Mouse (Mus musculus) lung, postnatal 0 days (tissue): ENCODE results near the gene Crtam. TPM values are rescaled to one million over a fixed set of nuclear protein-coding genes. Genes with fewer than 3 reads are reported as not detected.

Experiments
- ATAC-seq: fragments of 200-750 bp; cut with Nextera tagmentation; 2 replicates; pipeline ENCODE4 v1.8.0; 2017; ENCODE audit warnings: moderate library complexity
- DNase-seq: peaks from one replicate; pipeline ENCODE4 v3.0.0-alpha.2; 2016; ENCODE audit warnings: low spot score
- H3K27ac ChIP-seq: fragments of 300-500 bp; sonication (generic); 2 replicates; pipeline ENCODE4 v1.5.1; 2014; ENCODE audit warnings: antibody characterized with exemption, mild to moderate bottlenecking, low read length, mixed read lengths
- H3K27me3 ChIP-seq: fragments of 300-500 bp; sonication (generic); replicated peaks from 2 replicates; pipeline ENCODE4 v1.6.1; 2014; ENCODE audit warnings: low read length, mixed read lengths; ENCODE audit not compliant: insufficient read depth
- H3K36me3 ChIP-seq: fragments of 300-500 bp; sonication (generic); 2 replicates; pipeline ENCODE4 v1.6.1; 2014; ENCODE audit warnings: low read length, mixed read lengths; ENCODE audit not compliant: insufficient read depth
- H3K4me1 ChIP-seq: fragments of 300-500 bp; sonication (generic); 2 replicates; pipeline ENCODE4 v1.6.1; 2014; ENCODE audit warnings: antibody characterized with exemption, low read depth, low read length, mixed read lengths; ENCODE audit not compliant: insufficient read depth
- H3K4me2 ChIP-seq: fragments of 300-500 bp; sonication (generic); replicated peaks from 2 replicates; pipeline ENCODE4 v1.6.1; 2014; ENCODE audit warnings: low read depth, mild to moderate bottlenecking, low read length, moderate library complexity, mixed read lengths
- H3K4me3 ChIP-seq: fragments of 300-500 bp; sonication (generic); 2 replicates; pipeline ENCODE4 v1.5.1; 2014; ENCODE audit warnings: low read depth, low read length
- H3K9ac ChIP-seq: fragments of 300-500 bp; sonication (generic); replicated peaks from 2 replicates; pipeline ENCODE4 v1.6.1; 2014; ENCODE audit warnings: low read depth, mild to moderate bottlenecking
- H3K9me3 ChIP-seq: fragments of 300-500 bp; sonication (generic); 2 replicates; pipeline ENCODE4 v1.6.1; 2016; ENCODE audit warnings: low read length, mixed read lengths
- CTCF ChIP-seq: IDR thresholded peaks from 2 replicates; pipeline ENCODE4 v1.5.1; 2016; ENCODE audit warnings: antibody characterized with exemption, mild to moderate bottlenecking
- EP300 ChIP-seq: IDR thresholded peaks from 2 replicates; pipeline ENCODE4 v1.6.1; 2016; ENCODE audit warnings: antibody characterized with exemption, mild to moderate bottlenecking, control low read depth
- WGBS: fragments of 180-500 bp; shearing (Covaris S2); extraction: QIAGEN DNeasy Blood & Tissue Kit; methylation state at CpG from one replicate; pipeline ENCODE4 v1.1.7; 2014; 5-methylcytosine and 5-hydroxymethylcytosine counted together
- polyA plus RNA-seq: library from polyadenylated mRNA; unstranded; fragments of >200 nt; fragmentation: Nextera tagmentation; extraction: Ambion mirVana; gene quantifications from 2 replicates; pipeline ENCODE4 v1.2.1, GENCODE M21; 2015

The Crtam gene
- polyA plus RNA-seq, 1 experiment from 2014 or later, result 0.06 TPM

DNA sequence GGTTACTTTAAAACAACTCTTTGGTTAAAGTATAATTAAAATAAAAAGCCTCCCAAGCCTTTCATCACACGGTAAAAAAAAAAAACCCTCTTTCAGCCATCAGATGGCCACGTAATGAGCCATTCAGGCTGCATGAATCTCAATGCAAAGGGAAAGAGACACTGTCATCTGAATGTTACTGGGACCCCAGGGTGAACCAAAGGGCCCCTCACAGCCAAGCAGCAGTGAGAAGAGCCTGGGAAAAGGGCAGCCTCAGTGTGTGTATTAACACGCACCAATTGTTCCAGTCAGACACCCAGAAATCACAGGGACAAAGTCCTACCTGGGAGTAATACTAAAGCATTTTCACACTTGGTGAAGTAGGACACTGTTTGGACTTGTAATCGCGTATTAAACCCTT, 8.0 kb upstream of the Crtam start:
- no peak overlapping the region for H3K9ac ChIP-seq
- no peak for TF ChIP-seq CTCF
- no peak for TF ChIP-seq EP300
- H3K9me3 ChIP-seq, result no peaks in the 10 kb centered on the region
- H3K27me3 ChIP-seq, result no peaks in the 10 kb centered on the region
- no peak overlapping the region for H3K4me2 ChIP-seq
- H3K27ac ChIP-seq, result no peak overlapping the region
- H3K4me1 ChIP-seq, result no peaks in the 10 kb centered on the region
- WGBS, result 91% methylated on average over 5 of the region's 5 CpGs
- no peaks in the 10 kb centered on the region for H3K36me3 ChIP-seq
- no peak overlapping the region for H3K4me3 ChIP-seq
- ATAC-seq, result no peak
- DNase-seq, result no peak

DNA sequence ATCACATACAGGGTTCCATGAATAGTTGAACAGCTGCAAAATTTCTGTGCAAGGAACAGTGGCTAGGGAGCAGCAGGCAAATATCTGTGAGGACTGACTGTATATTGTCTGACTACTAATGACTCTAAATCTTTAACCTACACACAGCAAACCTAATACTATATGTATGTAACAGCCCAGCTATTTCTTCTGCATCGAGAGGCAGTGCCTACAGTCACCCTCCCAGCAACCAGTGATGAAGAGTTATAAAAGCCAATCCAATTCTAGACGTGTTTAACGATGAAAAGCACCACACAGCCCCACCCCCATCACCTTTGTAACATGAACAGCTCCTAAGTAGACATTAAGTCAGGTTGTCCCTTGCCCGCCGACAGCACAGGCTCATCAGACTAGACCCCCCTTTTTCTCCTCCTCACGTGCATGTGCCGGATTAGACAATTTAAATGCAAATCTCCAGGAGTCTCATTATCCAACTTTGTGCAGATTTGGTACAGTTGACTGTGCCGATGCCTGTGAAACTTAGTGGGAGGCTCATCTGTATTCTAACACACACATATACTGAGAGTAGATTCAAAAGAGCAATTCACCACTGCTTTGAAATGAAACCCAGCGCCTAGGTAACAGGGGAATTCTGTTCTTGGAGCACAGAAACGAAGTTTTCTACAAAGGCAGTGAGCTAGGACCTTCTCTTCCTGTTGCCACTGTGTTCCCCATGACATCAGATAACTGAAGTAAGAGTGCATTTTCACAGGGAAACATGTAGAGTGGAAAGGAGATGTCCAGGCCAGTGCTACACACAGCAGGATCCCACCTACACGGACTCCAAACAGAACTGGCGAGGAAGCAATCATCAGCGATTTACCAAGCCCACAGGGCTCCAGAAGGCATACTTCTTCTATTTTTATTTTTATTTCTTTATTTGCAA, 7.3 kb upstream of the Crtam start:
- H3K4me2 ChIP-seq, result no peak overlapping the region
- ATAC-seq (no peak), DNase-seq (no peak)
- H3K36me3 ChIP-seq, result no peaks in the 10 kb centered on the region
- no peaks in the 10 kb centered on the region for H3K4me1 ChIP-seq
- 81% methylated on average over 13 of the region's 13 CpGs for WGBS
- H3K27me3 ChIP-seq, result no peaks in the 10 kb centered on the region
- no peak overlapping the region for H3K27ac ChIP-seq
- no peak overlapping the region for H3K4me3 ChIP-seq
- no peaks in the 10 kb centered on the region for H3K9me3 ChIP-seq
- H3K9ac ChIP-seq, result no peak overlapping the region
- TF ChIP-seq EP300 (no peak), CTCF (no peak)

DNA sequence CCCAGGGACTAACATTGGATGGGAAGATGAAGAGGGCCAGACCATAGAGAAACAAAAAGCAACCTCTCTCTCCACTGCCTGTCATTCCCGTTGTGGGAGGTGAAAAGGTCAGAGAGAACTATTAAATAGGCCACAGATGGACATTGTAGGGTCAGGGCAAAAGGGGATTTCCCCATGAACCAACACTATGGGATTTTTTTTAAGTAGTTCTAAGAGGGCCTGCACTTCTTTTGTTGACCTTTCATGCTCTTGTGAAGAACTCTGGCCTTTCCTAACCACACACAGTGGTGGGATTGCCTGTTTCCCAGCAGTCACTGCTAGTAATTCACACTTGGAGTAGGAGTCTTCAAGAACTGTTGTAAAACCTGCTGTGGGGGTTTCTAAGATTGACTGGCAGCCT, 3.4 kb upstream of the Crtam start:
- Histone ChIP-seq H3K27me3 (no peaks in the 10 kb centered on the region), H3K9ac (no peak overlapping the region), H3K4me2 (no peak overlapping the region), H3K4me1 (no peaks in the 10 kb centered on the region), H3K27ac (no peak overlapping the region), H3K4me3 (no peak overlapping the region), H3K36me3 (no peaks in the 10 kb centered on the region), H3K9me3 (no peaks in the 10 kb centered on the region)
- 21% methylated on average over 1 of the region's 1 CpGs for WGBS
- no peak for ATAC-seq
- no peak for DNase-seq
- TF ChIP-seq EP300, result no peak
- no peak for TF ChIP-seq CTCF

DNA sequence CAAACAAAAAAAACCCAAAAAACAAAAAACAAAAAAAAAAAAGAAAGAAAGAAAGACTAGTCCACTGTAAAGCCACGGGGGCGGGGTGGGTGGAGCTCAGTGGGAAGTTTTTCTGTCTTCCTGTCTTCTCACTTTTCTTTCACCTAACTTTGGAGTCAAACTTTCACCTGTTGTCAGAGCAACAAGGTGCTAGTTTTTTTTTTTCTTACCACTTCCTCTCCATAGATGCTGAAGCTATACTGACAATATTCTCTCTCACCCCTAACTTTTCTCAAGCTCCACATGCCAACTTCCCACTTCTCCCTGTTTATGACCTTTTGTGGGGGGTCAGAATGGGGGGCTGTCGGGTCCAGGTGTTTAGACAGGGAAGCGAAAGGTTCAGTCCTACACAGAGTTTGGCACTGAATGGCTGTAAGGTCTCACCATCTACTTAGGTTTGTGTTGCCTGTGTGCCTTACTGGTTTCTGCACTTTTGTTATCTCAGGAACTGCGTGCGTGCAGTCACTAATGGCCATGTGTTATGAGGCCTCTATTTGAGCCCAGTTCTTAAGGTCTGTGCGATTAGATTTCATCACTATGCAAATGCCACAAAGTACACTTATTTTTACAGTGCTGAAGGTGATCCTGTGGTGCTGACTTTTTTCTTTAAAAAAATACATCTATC, 7.2 kb downstream of the Crtam start:
- ATAC-seq, result no peak
- Histone ChIP-seq H3K4me2 (no peak overlapping the region), H3K9ac (no peak overlapping the region), H3K4me3 (no peak overlapping the region), H3K36me3 (no peaks in the 10 kb centered on the region), H3K27me3 (no peaks in the 10 kb centered on the region), H3K27ac (no peak overlapping the region), H3K9me3 (no peaks in the 10 kb centered on the region), H3K4me1 (no peaks in the 10 kb centered on the region)
- no peak for DNase-seq
- TF ChIP-seq EP300 (no peak), CTCF (no peak)
- WGBS, result 74% methylated on average over 7 of the region's 7 CpGs

DNA sequence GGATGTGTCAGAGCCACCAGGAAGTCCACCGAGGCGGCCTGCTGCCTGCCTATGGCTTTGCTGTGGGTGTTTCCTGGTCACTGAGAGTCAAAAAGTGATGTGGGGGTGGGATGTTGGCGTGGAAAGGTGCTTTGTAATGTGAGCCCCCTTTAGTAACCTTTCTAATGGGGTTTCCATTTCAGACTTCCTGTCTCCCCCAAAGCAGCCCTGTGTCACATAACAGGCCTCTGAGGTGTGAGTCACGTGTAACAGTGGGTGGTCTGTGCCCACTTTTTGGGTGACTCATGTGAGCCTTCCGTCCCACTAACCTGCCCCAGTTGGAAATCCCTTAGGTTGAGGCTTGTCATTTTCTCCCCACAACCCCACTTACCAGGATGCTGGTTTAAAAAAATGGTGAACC, 10.4 kb downstream of the Crtam start:
- Histone ChIP-seq H3K4me3 (no peak overlapping the region), H3K27me3 (no peaks in the 10 kb centered on the region), H3K4me1 (no peaks in the 10 kb centered on the region), H3K27ac (no peak overlapping the region), H3K9me3 (no peaks in the 10 kb centered on the region), H3K9ac (no peak overlapping the region), H3K36me3 (no peaks in the 10 kb centered on the region), H3K4me2 (no peak overlapping the region)
- DNase-seq (no peak), ATAC-seq (no peak)
- TF ChIP-seq EP300 (no peak), CTCF (no peak)
- 60% methylated on average over 5 of the region's 5 CpGs for WGBS

DNA sequence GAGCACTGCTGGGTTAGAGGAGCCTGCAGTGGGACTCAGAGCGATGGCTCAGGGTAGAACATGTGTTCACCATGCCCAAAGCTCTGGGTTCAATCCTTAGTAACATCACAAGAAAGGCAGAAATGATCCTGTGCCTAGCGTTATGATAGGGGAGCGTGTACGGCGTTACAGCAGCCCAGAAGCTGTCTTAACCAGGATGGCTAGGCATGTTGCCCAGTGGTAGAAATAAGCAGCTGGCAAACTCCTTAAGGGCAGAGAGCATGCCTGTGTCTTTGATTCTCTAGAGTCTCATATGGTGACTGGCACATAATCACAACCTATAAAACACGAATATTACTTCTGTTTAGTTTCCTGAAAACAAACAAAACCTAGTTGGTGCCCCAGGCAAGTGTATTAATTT, 12.9 kb downstream of the Crtam start:
- 79% methylated on average over 6 of the region's 6 CpGs for WGBS

More for the DNA sequence above, 12.9 kb downstream of the Crtam start:
- DNase-seq (no peak), ATAC-seq (no peak)
- H3K9me3 ChIP-seq, result no peaks in the 10 kb centered on the region
- no peak overlapping the region for H3K4me2 ChIP-seq
- no peaks in the 10 kb centered on the region for H3K27me3 ChIP-seq
- no peak for TF ChIP-seq EP300
- no peak for TF ChIP-seq CTCF
- no peaks in the 10 kb centered on the region for H3K36me3 ChIP-seq
- no peak overlapping the region for H3K4me3 ChIP-seq
- no peaks in the 10 kb centered on the region for H3K4me1 ChIP-seq
- H3K27ac ChIP-seq, result no peak overlapping the region
- no peak overlapping the region for H3K9ac ChIP-seq
